Mouse (Mus musculus): Measurements from ENCODE around the gene Asb10.

GRCm38 (mm10) chr5:24587200-24587577 lies 46.4 kb upstream of the Asb10 start:
- no peak for TF ChIP-seq CTCF (IDR thresholded peaks at IDR 0.05; ENCODE audit: low read depth)
- TF ChIP-seq EP300 (optimal IDR thresholded peaks at IDR 0.05), result no peak
